ENCODE assay signal across 8 mouse cellular contexts in the genomic region with DNA sequence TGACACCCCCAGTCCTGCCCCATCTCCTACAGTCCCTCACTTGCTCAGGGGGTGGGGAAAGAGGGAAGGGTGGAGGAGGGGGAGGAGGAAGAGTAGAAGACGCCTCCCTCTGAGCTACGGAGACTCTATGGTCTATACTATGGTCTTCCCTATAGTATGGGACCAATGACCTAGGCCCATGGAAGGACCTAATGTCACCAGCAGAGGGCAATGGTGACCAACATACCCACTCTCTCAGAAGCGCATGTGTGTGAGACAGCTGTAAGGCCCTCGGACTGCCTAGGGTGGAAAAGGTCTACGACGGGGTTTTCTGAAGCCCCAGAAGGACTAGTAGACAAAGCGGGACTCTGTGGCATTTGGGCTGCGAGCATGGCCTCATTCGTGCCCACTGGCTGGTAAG. TPM values are rescaled to one million over a fixed set of nuclear protein-coding genes. Genes with fewer than 3 reads are reported as not detected.
DNase-seq lines count a peak whose midpoint lies in the region; ATAC-seq lines count a peak whose summit lies in the region.
"Had no signal": no experiment of that assay in that cellular context is flagged by ENCODE, and none has a peak within 500 bp of the region (broad histone marks: within the 10 kb centered on the region; RNA-seq: fewer than 3 reads in every experiment).

No protein-coding gene starts in this region.

- no peaks in the 10 kb centered on the region for H3K4me1 ChIP-seq in liver, embryonic 12.5 days
- H3K4me1 ChIP-seq in stomach, embryonic 16.5 days (ENCODE audit: control insufficient read depth, insufficient read depth, low read length): 0 out of 2 replicates have a peak, but pooled peaks cover 4% of the 10 kb centered on the region
- H3K4me1 ChIP-seq: heart, embryonic 13.5 days had no signal

- H3K9ac ChIP-seq in liver, embryonic 12.5 days: no peak overlapping the region
- H3K9ac ChIP-seq in stomach, embryonic 16.5 days (ENCODE audit: low read length): no peak overlapping the region
- H3K9ac ChIP-seq: heart, embryonic 13.5 days had no signal

- H3K27ac ChIP-seq in liver, embryonic 12.5 days: no peak overlapping the region
- no peak overlapping the region for H3K27ac ChIP-seq in stomach, embryonic 16.5 days (ENCODE audit: low read length)
- H3K27ac ChIP-seq: heart, embryonic 13.5 days had no signal

- peaks cover 26% of the 10 kb centered on the region for H3K27me3 ChIP-seq in liver, embryonic 12.5 days (replicated peaks)
- no peaks in the 10 kb centered on the region for H3K27me3 ChIP-seq in stomach, embryonic 16.5 days (ENCODE audit: control insufficient read depth, insufficient read depth, low read length)

- H3K4me3 ChIP-seq in liver, embryonic 12.5 days: no peak overlapping the region
- no peak overlapping the region for H3K4me3 ChIP-seq in stomach, embryonic 16.5 days (replicated peaks; ENCODE audit: low read length)
- H3K4me3 ChIP-seq: heart, embryonic 13.5 days had no signal

- no peaks in the 10 kb centered on the region for H3K36me3 ChIP-seq in liver, embryonic 12.5 days
- H3K36me3 ChIP-seq in stomach, embryonic 16.5 days (ENCODE audit: control insufficient read depth, insufficient read depth, low read length): no peaks in the 10 kb centered on the region
- H3K36me3 ChIP-seq: heart, embryonic 13.5 days had no signal

- no peak overlapping the region for H3K4me2 ChIP-seq in liver, embryonic 12.5 days
- no peak overlapping the region for H3K4me2 ChIP-seq in stomach, embryonic 16.5 days (ENCODE audit: low read depth, low read length)
- H3K4me2 ChIP-seq: heart, embryonic 13.5 days had no signal

- 0 out of 2 replicates have a peak, but pooled peaks have one; percentile 46 for ATAC-seq in liver, embryonic 12.5 days
- ATAC-seq in stomach, embryonic 16.5 days (ENCODE audit: insufficient read depth, low FRiP score): peak; percentile 45; the same call in 1 of the 2 replicates

- DNase-seq in spleen, postnatal 36 days (ENCODE audit: low spot score in 2 of 2): peak; percentile 23 to 39
- no peak for DNase-seq in spleen, adult 18-20 months
- peak; percentile 29 for DNase-seq in c-Kit-positive CD71-positive TER-119-positive erythroid progenitor cells, embryonic 14.5 days (ENCODE audit: low spot score)
- DNase-seq in layer of hippocampus, postnatal 25 days (ENCODE audit: extremely low spot score in 1 of 2, low spot score in 1 of 2): no peak
- no peak for DNase-seq in layer of hippocampus, adult 11-12 months (ENCODE audit: low spot score)

- WGBS in liver, embryonic 12.5 days (ENCODE audit: insufficient replicate concordance): 42% methylated on average over 9 of the region's 9 CpGs
- WGBS in stomach, embryonic 16.5 days: 51% methylated on average over 9 of the region's 9 CpGs

- H3K9me3 ChIP-seq in liver, embryonic 12.5 days (replicated peaks): no peaks in the 10 kb centered on the region
- no peaks in the 10 kb centered on the region for H3K9me3 ChIP-seq in stomach, embryonic 16.5 days (replicated peaks; ENCODE audit: control insufficient read depth, low read length)
- H3K9me3 ChIP-seq: heart, embryonic 13.5 days had no signal

RNA-seq across cellular contexts. Expression of a gene that starts 24.3 kb away (rescaled TPM):
- polyA plus RNA-seq in liver, embryonic 12.5 days (2016; fragmentation: Nextera tagmentation; extraction: Ambion mirVana): not detected in 2 replicates
- polyA plus RNA-seq in stomach, embryonic 16.5 days (2015; fragmentation: Nextera tagmentation; extraction: Ambion mirVana): not detected in 2 replicates
- not detected for total RNA-seq in layer of hippocampus, postnatal 25 days (2021)
- polyA plus RNA-seq: heart, embryonic 13.5 days had no signal

RNA-seq across cellular contexts. Expression of a gene that starts 31.5 kb away (rescaled TPM):
- polyA plus RNA-seq in liver, embryonic 12.5 days (2016; fragmentation: Nextera tagmentation; extraction: Ambion mirVana): not detected in 2 replicates
- not detected in 2 replicates for polyA plus RNA-seq in stomach, embryonic 16.5 days (2015; fragmentation: Nextera tagmentation; extraction: Ambion mirVana)
- not detected for total RNA-seq in layer of hippocampus, postnatal 25 days (2021)
- polyA plus RNA-seq: heart, embryonic 13.5 days had no signal

Comparison
In these comparisons a context has a peak if more than half of its experiments do, and no peak if none do; other contexts are left out.
1. DNase-seq: peak in spleen, postnatal 36 days (2 of 2) and c-Kit-positive CD71-positive TER-119-positive erythroid progenitor cells, embryonic 14.5 days (single experiment); none in spleen, adult 18-20 months (0 of 2), layer of hippocampus, postnatal 25 days (0 of 2) and layer of hippocampus, adult 11-12 months (single experiment).